Mouse (Mus musculus) limb, embryonic 11.5 days (tissue): ENCODE data around the gene Atp2c1. TPM values are rescaled to one million over a fixed set of nuclear protein-coding genes. Genes with fewer than 3 reads are reported as not detected.

Experiments
- ATAC-seq: fragments of 200-750 bp; cut with Nextera tagmentation; 2 replicates; pipeline ENCODE4 v1.8.0; 2017; ENCODE audit warnings: low read depth; ENCODE audit not compliant: insufficient number of reproducible peaks, low FRiP score, low TSS enrichment
- DNase-seq: peaks from one replicate; pipeline ENCODE4 v3.0.0-alpha.2; 2015; ENCODE audit warnings: low spot score
- H3K27ac ChIP-seq: fragments of 300-500 bp; sonication (generic); replicated peaks from 2 replicates; pipeline ENCODE4 v1.5.1; 2014; ENCODE audit warnings: low read depth, mild to moderate bottlenecking, low read length
- H3K27me3 ChIP-seq: fragments of 300-500 bp; sonication (generic); 2 replicates; pipeline ENCODE4 v1.6.1; 2014; ENCODE audit warnings: mild to moderate bottlenecking, low read length, mixed read lengths; ENCODE audit not compliant: control insufficient read depth, insufficient read depth
- H3K36me3 ChIP-seq: fragments of 300-500 bp; sonication (generic); 2 replicates; pipeline ENCODE4 v1.6.1; 2014; ENCODE audit warnings: mild to moderate bottlenecking, low read length, moderate library complexity, mixed read lengths; ENCODE audit not compliant: control insufficient read depth, insufficient read depth
- H3K4me1 ChIP-seq: fragments of 300-500 bp; sonication (generic); 2 replicates; pipeline ENCODE4 v1.6.1; 2014; ENCODE audit warnings: low read length, mixed read lengths; ENCODE audit not compliant: control insufficient read depth, insufficient read depth
- H3K4me2 ChIP-seq: fragments of 300-500 bp; sonication (generic); 2 replicates; pipeline ENCODE4 v1.6.1; 2014; ENCODE audit warnings: low read depth, mild to moderate bottlenecking, moderate library complexity; ENCODE audit not compliant: severe bottlenecking
- H3K4me3 ChIP-seq: fragments of 300-500 bp; sonication (generic); 2 replicates; pipeline ENCODE4 v1.5.1; 2014; ENCODE audit warnings: low read depth, low read length
- H3K9ac ChIP-seq: fragments of 300-500 bp; sonication (generic); 2 replicates; pipeline ENCODE4 v1.6.1; 2014; ENCODE audit warnings: mild to moderate bottlenecking, low read length
- H3K9me3 ChIP-seq: fragments of 300-500 bp; sonication (generic); 2 replicates; pipeline ENCODE4 v1.6.1; 2016; ENCODE audit warnings: low read length; ENCODE audit not compliant: control insufficient read depth
- WGBS: fragments of 180-500 bp; shearing (Covaris S2); extraction: QIAGEN DNeasy Blood & Tissue Kit; methylation state at CpG from one replicate; pipeline ENCODE4 v1.1.7; 2014; 5-methylcytosine and 5-hydroxymethylcytosine counted together
- polyA plus RNA-seq: library from polyadenylated mRNA; unstranded; fragments of >200 nt; fragmentation: Nextera tagmentation; extraction: Ambion mirVana; gene quantifications from 2 replicates; pipeline ENCODE4 v1.2.1, GENCODE M21; 2014

Atp2c1 gene
- polyA plus RNA-seq, result 55.8 and 58.0 TPM in 2 replicates

DNA sequence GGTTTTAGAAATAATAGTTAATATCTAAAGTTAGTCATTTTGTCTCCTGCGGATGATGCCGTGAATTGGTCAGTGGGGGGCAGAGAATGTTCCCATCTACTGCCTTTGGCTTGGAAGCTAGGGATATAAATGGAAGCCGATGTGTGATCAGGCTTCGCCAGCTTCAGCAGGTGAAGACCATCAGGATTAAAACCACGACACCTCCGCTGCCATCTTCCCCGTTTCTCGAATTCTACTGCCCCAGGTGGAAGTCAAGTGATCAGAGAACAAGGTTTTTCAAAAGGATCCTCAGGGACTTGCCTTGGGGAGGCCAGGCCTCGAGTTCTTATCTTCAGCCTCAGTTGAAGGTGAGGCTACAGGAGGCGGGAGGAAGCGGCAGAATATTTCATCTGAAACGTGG, at the start of gene Atp2c1:
Gene Atp2c1 (minus strand): TSS at position 101 of the 400 bp plus-strand sequence.
- Histone ChIP-seq H3K27ac (no peak within 1 kb of the TSS), H3K4me1 (no peaks in the 10 kb centered on the region), H3K4me3 (no peak within 1 kb of the TSS), H3K9me3 (no peaks in the 10 kb centered on the region), H3K9ac (no peak within 1 kb of the TSS), H3K36me3 (no peaks in the 10 kb centered on the region), H3K4me2 (no peak within 1 kb of the TSS), H3K27me3 (no peaks in the 10 kb centered on the region)
- DNase-seq, result no peak
- ATAC-seq, result no peak
- WGBS, result 89% methylated on average over 12 of the region's 12 CpGs

DNA sequence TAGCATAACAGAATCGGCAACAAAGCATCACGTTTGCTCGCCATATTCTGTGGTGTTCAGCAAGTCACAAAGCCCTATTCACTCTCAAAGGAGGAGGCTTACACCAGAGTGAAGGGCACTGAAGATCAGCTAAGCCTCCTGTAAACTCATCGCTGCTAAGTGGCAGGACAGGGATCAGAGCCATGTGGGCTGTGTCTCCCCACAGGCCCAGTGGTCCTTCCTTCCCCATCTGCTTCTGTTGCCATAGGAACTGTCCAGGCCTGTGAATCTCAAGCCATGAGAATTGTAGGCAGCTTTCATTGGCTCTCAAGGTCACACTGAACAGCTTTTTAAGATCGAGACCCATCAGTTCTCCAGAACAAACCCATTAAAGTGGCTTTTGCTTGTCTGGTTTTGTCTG, 30.3 kb upstream of the Atp2c1 start:
- WGBS, result 86% methylated on average over 5 of the region's 5 CpGs

DNA sequence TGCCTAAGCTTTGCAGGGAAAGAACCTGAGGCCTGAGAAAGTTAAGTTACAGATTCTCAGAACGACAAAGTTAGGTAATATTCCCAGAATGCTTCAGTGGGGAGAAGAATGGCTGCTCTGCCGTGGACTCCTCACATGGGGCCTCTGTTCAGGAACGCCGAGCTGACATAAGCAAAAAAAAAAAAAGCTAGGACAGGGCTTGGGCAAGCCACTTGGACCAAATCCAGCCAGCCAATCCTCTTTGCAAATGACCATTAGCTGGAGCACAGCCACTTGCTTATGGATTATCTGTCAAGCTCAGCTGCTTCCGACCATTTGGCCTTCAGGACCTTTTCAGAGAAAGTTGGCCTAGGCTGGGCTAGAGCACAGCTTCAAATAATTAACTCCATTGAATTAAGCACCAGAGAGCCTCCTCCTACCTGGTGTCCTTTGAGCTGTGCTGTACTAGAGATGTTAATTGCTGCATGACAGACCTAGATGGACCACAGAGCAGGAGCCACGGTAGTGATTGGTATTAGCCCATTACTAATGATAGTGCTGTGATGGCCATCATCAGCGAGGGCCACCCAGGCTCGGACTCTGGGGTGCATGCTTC, 29.1 kb upstream of the Atp2c1 start:
- WGBS, result 48% methylated on average over 8 of the region's 8 CpGs

More for the DNA sequence above, 30.3 kb upstream of the Atp2c1 start:
- Histone ChIP-seq H3K4me2 (no peak overlapping the region), H3K9me3 (no peaks in the 10 kb centered on the region), H3K4me1 (0 out of 2 replicates have a peak, but pooled peaks cover 2% of the 10 kb centered on the region), H3K4me3 (no peak overlapping the region), H3K27me3 (no peaks in the 10 kb centered on the region), H3K27ac (no peak overlapping the region), H3K36me3 (no peaks in the 10 kb centered on the region), H3K9ac (no peak overlapping the region)
- no peak for DNase-seq
- no peak for ATAC-seq

DNA sequence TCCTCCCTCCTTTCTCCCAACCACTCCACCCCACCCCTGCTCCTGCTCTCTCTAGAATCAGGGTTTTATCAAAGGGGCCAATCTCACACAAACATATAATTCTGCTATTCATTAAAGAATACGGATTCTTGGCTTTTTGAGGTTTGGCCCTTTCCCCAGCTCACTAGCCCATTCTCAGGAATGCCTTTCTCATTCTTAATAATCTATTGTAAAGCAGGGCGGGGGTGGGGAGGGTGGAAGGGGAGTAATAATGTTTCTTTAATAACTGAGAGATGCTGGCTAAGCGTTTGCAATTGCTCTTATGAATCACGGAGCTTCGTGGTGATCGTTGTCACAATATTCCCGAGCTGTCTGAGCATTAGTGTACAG, 27.3 kb upstream of the Atp2c1 start:
- DNase-seq (no peak), ATAC-seq (no peak)
- 0 out of 2 replicates have a peak, but pooled peaks cover 2% of the 10 kb centered on the region for H3K4me1 ChIP-seq
- H3K36me3 ChIP-seq, result no peaks in the 10 kb centered on the region
- H3K4me3 ChIP-seq, result no peak overlapping the region
- H3K9me3 ChIP-seq, result no peaks in the 10 kb centered on the region
- peak overlapping the region; percentile 46 for H3K9ac ChIP-seq
- 76% methylated on average over 7 of the region's 7 CpGs for WGBS
- no peak overlapping the region for H3K27ac ChIP-seq
- H3K4me2 ChIP-seq, result peak overlapping the region; percentile 30
- no peaks in the 10 kb centered on the region for H3K27me3 ChIP-seq

More for the DNA sequence above, 29.1 kb upstream of the Atp2c1 start:
- H3K4me1 ChIP-seq, result 0 out of 2 replicates have a peak, but pooled peaks cover 2% of the 10 kb centered on the region
- H3K4me3 ChIP-seq, result no peak overlapping the region
- no peak overlapping the region for H3K4me2 ChIP-seq
- H3K27ac ChIP-seq, result no peak overlapping the region
- ATAC-seq (no peak), DNase-seq (no peak)
- H3K9ac ChIP-seq, result no peak overlapping the region
- H3K27me3 ChIP-seq, result no peaks in the 10 kb centered on the region
- H3K36me3 ChIP-seq, result no peaks in the 10 kb centered on the region
- no peaks in the 10 kb centered on the region for H3K9me3 ChIP-seq

DNA sequence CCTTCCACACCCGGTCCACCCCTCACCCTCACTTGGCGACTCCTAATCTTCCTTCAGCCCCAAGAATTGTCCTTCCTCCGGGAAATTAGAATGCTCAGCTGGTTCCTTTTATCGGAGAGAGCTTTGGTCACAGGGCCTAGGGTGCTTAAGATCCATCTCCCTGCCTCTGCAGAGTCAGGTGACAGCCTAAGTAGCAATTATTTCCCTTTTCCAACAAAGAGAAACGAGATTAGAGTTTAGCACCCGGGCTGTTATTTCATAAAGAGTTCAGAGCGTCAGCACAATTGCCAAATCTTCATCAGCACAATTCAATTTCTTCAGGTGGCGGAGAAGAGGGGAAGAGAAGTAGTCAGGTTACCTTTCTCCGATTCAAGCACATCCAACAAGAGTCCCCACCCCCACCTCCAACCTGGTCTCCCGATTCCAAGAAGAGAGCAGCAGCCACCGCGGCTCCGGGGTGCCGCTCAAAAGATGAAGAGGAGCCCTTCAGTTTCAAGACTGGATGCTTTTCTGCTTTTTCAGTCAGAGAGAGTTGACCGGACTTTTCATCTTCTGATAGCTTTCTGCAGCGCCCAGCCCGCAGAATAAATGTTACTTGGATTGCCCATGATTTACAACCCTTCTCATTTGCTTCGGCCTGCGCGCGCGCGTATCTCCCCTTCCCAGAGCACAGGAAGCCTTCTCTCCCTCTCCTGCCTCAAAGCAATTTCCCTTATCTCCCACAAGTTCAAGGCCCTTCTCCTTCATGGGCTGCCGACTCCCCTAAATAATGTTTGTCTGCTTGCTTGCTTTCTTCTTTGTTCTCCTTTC, 26.7 kb upstream of the Atp2c1 start:
- 11% methylated on average over 24 of the region's 24 CpGs for WGBS
- H3K9me3 ChIP-seq, result no peaks in the 10 kb centered on the region
- no peak overlapping the region for H3K4me3 ChIP-seq
- H3K27ac ChIP-seq, result no peak overlapping the region
- 0 out of 2 replicates have a peak, but pooled peaks cover 2% of the 10 kb centered on the region for H3K4me1 ChIP-seq
- H3K4me2 ChIP-seq, result peak overlapping the region; percentile 30
- H3K36me3 ChIP-seq, result no peaks in the 10 kb centered on the region
- peak overlapping the region; percentile 46 for H3K9ac ChIP-seq
- peak; percentile 48 for DNase-seq
- no peaks in the 10 kb centered on the region for H3K27me3 ChIP-seq
- ATAC-seq, result no peak

DNA sequence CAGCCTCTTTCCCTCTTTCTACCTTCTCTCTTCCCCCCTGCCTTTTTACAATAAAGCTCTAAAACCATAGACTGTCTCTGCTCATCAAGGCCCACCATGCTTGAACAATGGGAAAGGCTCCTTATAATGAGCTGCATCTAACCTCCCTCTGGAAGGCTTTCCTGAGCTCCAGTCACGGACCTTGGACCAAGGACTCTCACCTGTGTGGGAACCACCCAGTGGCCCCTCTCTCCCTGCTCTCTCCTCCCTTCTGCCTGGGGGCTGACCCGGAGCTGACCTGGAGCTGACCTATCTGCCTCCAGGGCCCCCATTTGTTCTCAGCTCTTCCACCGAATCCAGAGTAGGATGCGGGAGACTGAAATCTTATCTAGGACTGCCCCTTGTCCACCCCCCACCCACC, 24.3 kb upstream of the Atp2c1 start:
- H3K36me3 ChIP-seq, result no peaks in the 10 kb centered on the region
- DNase-seq, result no peak

DNA sequence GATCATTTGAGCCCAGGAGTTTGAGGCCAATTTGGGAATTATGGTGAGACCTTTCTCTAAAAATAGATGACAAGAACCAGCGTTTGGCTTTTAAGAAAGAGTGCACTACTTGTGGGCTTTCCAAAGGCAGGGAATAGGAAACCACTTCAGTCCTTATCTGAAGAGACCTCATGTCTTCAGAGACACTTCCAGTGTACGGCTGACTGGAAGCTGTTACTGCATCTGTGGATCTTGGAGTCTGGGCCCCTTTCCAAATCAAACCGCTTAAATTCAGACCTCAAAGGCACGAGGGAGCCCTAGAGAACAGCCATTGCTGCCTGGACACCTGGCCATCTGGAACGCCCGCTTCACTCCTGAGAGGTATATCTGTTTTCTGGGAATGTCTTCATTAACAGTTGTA, 22.0 kb upstream of the Atp2c1 start:
- Histone ChIP-seq H3K9ac (no peak overlapping the region), H3K9me3 (no peaks in the 10 kb centered on the region), H3K36me3 (no peaks in the 10 kb centered on the region), H3K27me3 (no peaks in the 10 kb centered on the region), H3K4me1 (no peaks in the 10 kb centered on the region), H3K4me3 (no peak overlapping the region), H3K27ac (no peak overlapping the region), H3K4me2 (no peak overlapping the region)
- ATAC-seq (no peak), DNase-seq (no peak)
- 85% methylated on average over 6 of the region's 6 CpGs for WGBS

More for the DNA sequence above, 24.3 kb upstream of the Atp2c1 start:
- ATAC-seq, result no peak
- Histone ChIP-seq H3K4me3 (no peak overlapping the region), H3K4me1 (0 out of 2 replicates have a peak, but pooled peaks cover 2% of the 10 kb centered on the region), H3K27me3 (no peaks in the 10 kb centered on the region), H3K27ac (no peak overlapping the region), H3K4me2 (no peak overlapping the region), H3K9me3 (no peaks in the 10 kb centered on the region), H3K9ac (no peak overlapping the region)
- 48% methylated on average over 4 of the region's 4 CpGs for WGBS

DNA sequence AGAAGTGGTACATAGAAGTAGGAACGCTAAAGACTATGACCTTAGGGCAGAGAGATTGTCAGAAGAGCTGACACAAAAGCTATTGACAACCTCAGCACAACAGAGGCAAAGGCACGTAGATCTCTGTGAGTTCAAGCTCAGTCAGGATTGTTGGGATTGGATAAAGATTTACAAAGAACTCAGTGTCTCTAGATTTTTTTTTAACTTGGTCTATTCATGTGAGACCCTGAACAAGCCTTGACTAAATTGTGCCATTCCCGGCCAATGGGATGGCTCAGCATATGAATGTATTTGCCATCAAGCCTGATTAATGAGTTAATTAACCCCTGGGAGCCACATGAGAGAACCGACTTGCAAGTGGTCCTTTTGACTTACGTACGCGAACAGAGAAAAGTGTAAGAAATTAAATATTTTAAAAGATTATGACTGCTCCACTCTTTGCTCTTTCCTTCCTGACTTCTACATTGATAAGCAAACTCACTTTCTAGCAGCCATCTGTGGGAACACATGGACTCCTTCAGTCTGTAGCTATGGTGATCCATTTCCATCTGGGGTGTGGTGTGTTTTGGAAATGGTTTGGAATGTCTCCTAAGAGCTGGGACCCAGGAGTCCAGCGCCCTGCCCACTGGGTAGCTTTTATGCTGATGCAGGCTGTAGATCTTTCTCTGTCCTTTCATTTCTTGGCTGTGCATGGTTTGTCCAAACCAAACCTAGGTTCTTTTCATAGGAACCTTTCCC, 17.1 kb upstream of the Atp2c1 start:
- ATAC-seq (no peak), DNase-seq (no peak)
- Histone ChIP-seq H3K4me2 (no peak overlapping the region), H3K9ac (no peak overlapping the region), H3K36me3 (no peaks in the 10 kb centered on the region), H3K9me3 (no peaks in the 10 kb centered on the region), H3K27ac (no peak overlapping the region), H3K27me3 (no peaks in the 10 kb centered on the region), H3K4me3 (no peak overlapping the region), H3K4me1 (no peaks in the 10 kb centered on the region)
- 88% methylated on average over 8 of the region's 8 CpGs for WGBS
